Mouse (Mus musculus) cerebellum, adult 2 months (tissue): ENCODE measurements at regions not wholly inside any gene's neighbourhood (a gene's known extent, or its start where the extent isn't known, plus 50 kb on each side); places are given as distances from the start of the nearest gene placed in this dataset.

Experiments
- CTCF ChIP-seq: fragments of 200-500 bp; IDR thresholded peaks from 2 replicates; pipeline ENCODE4 v1.5.1; 2011; ENCODE audit warnings: low read depth, mild to moderate bottlenecking, control low read depth, low read length, moderate library complexity, borderline replicate concordance; ENCODE audit not compliant: insufficient read depth
- POLR2A ChIP-seq: fragments of 200-500 bp; IDR thresholded peaks from 2 replicates; pipeline ENCODE4 v1.6.1; 2011; ENCODE audit warnings: low read length, control low read depth, borderline replicate concordance; ENCODE audit not compliant: insufficient read depth

DNA sequence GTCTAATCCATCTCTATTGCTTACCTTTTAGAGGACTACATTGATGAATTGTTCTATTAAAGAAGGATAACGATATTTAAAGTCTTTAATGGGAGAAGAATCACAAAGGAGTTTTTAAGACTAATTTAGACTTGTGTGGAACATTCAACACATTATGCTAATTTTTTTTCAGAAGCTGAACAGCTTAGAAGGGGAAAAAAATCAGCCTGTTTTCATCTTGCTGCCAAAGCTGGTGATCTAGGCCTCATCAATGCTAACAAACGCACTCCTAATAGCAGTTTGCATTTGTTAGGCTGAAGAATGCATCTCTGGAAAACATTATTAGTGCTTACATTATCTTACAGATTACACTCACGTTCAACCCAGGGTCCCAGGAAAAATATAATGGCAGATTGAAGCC lies 126.2 kb downstream of the 9530068E07Rik start:
- no peak for TF ChIP-seq POLR2A
- no peak for TF ChIP-seq CTCF
